In genomic region chr12:5237078-5237477, GRCm38 (mm10) we compare ENCODE assay signal across 8 mouse cellular contexts.
A peak's percentile ranks its signal among the peaks of the same experiment; 100 is the strongest.
DNase-seq lines count a peak whose midpoint lies in the region; ATAC-seq and TF ChIP-seq lines count a peak whose summit lies in the region.

No protein-coding gene starts in this region.

- ATAC-seq in midbrain, embryonic 14.5 days (ENCODE audit: low FRiP score, low TSS enrichment), result 0 out of 2 replicates have a peak, but pooled peaks have one; percentile 51
- no peak for ATAC-seq in midbrain, embryonic 16.5 days
- ATAC-seq in forebrain, embryonic 14.5 days, result peak; percentile 57
- peak; percentile 62 for ATAC-seq in hindbrain, embryonic 12.5 days (ENCODE audit: low FRiP score)

- no peaks in the 10 kb centered on the region for H3K36me3 ChIP-seq in midbrain, embryonic 14.5 days (ENCODE audit: control insufficient read depth, insufficient read depth, low read length)
- no peaks in the 10 kb centered on the region for H3K36me3 ChIP-seq in midbrain, embryonic 16.5 days (ENCODE audit: control insufficient read depth, insufficient read depth, low read length)
- no peaks in the 10 kb centered on the region for H3K36me3 ChIP-seq in forebrain, embryonic 14.5 days (ENCODE audit: control insufficient read depth, insufficient read depth, low read length)
- no peaks in the 10 kb centered on the region for H3K36me3 ChIP-seq in hindbrain, embryonic 12.5 days
- H3K36me3 ChIP-seq in thymus, adult 2 months (ENCODE audit: control insufficient read depth, insufficient read depth, low read length), result no peaks in the 10 kb centered on the region

- no peak for TF ChIP-seq POLR2A in thymus, adult 2 months (IDR thresholded peaks at IDR 0.05; ENCODE audit: control insufficient read depth, extremely low read depth, insufficient read depth, low read length, poor library complexity)

- H3K9me3 ChIP-seq in midbrain, embryonic 14.5 days (ENCODE audit: control insufficient read depth, low read length), result no peaks in the 10 kb centered on the region
- no peaks in the 10 kb centered on the region for H3K9me3 ChIP-seq in midbrain, embryonic 16.5 days (replicated peaks; ENCODE audit: control insufficient read depth, low read length, poor library complexity, severe bottlenecking)
- no peaks in the 10 kb centered on the region for H3K9me3 ChIP-seq in forebrain, embryonic 14.5 days (replicated peaks; ENCODE audit: control insufficient read depth, low read length)
- no peaks in the 10 kb centered on the region for H3K9me3 ChIP-seq in hindbrain, embryonic 12.5 days (replicated peaks)

- no peaks in the 10 kb centered on the region for H3K27me3 ChIP-seq in midbrain, embryonic 14.5 days (ENCODE audit: control insufficient read depth, insufficient read depth, low read length)
- no peaks in the 10 kb centered on the region for H3K27me3 ChIP-seq in midbrain, embryonic 16.5 days (ENCODE audit: control insufficient read depth, insufficient read depth, low read depth, low read length)
- H3K27me3 ChIP-seq in forebrain, embryonic 14.5 days (replicated peaks; ENCODE audit: control insufficient read depth, insufficient read depth, low read length), result no peaks in the 10 kb centered on the region
- H3K27me3 ChIP-seq in hindbrain, embryonic 12.5 days, result no peaks in the 10 kb centered on the region
- H3K27me3 ChIP-seq in thymus, adult 2 months (ENCODE audit: control insufficient read depth, insufficient read depth, low read length), result no peaks in the 10 kb centered on the region

- H3K4me3 ChIP-seq in midbrain, embryonic 14.5 days (replicated peaks; ENCODE audit: low read depth, low read length), result no peak overlapping the region
- no peak overlapping the region for H3K4me3 ChIP-seq in midbrain, embryonic 16.5 days (ENCODE audit: low read depth, low read length)
- H3K4me3 ChIP-seq in forebrain, embryonic 14.5 days (ENCODE audit: low read depth, low read length), result no peak overlapping the region
- no peak overlapping the region for H3K4me3 ChIP-seq in hindbrain, embryonic 12.5 days
- H3K4me3 ChIP-seq in thymus, adult 2 months (ENCODE audit: control insufficient read depth, insufficient read depth, low read length), result no peak overlapping the region

- peak; percentile 62 for DNase-seq in midbrain, embryonic 14.5 days
- peak; percentile 76 for DNase-seq in forebrain, embryonic 14.5 days (ENCODE audit: low spot score)
- peak; percentile 74 to 77 for DNase-seq in lung, adult 18-20 months
- DNase-seq in thymus, postnatal 25 days, result no peak
- DNase-seq in thymus, adult 2 months, result no peak
- DNase-seq in cerebellum, adult 9-10 months, result no peak

- H3K27ac ChIP-seq in midbrain, embryonic 14.5 days (replicated peaks; ENCODE audit: low read depth, low read length), result no peak overlapping the region
- no peak overlapping the region for H3K27ac ChIP-seq in midbrain, embryonic 16.5 days (ENCODE audit: low read length)
- no peak overlapping the region for H3K27ac ChIP-seq in forebrain, embryonic 14.5 days (ENCODE audit: low read depth, low read length)
- H3K27ac ChIP-seq in hindbrain, embryonic 12.5 days, result no peak overlapping the region
- H3K27ac ChIP-seq in thymus, adult 2 months (ENCODE audit: control insufficient read depth, insufficient read depth, low read length), result no peak overlapping the region

- H3K9ac ChIP-seq in midbrain, embryonic 14.5 days (replicated peaks; ENCODE audit: low read length), result no peak overlapping the region
- H3K9ac ChIP-seq in midbrain, embryonic 16.5 days (ENCODE audit: low read depth, low read length), result no peak overlapping the region
- H3K9ac ChIP-seq in forebrain, embryonic 14.5 days (ENCODE audit: low read length), result no peak overlapping the region
- no peak overlapping the region for H3K9ac ChIP-seq in hindbrain, embryonic 12.5 days

- 62% methylated on average over 5 of the region's 5 CpGs for WGBS in midbrain, embryonic 14.5 days
- 55% methylated on average over 5 of the region's 5 CpGs for WGBS in midbrain, embryonic 16.5 days
- 52% methylated on average over 5 of the region's 5 CpGs for WGBS in forebrain, embryonic 14.5 days
- WGBS in hindbrain, embryonic 12.5 days, result 69% methylated on average over 5 of the region's 5 CpGs
- WGBS in thymus, adult 2 months, result 63% methylated on average over 5 of the region's 5 CpGs

- no peak overlapping the region for H3K4me2 ChIP-seq in midbrain, embryonic 14.5 days (ENCODE audit: low read length)
- H3K4me2 ChIP-seq in midbrain, embryonic 16.5 days (ENCODE audit: low read length), result no peak overlapping the region
- H3K4me2 ChIP-seq in forebrain, embryonic 14.5 days (ENCODE audit: low read length), result no peak overlapping the region
- no peak overlapping the region for H3K4me2 ChIP-seq in hindbrain, embryonic 12.5 days (replicated peaks)

- TF ChIP-seq CTCF in thymus, adult 2 months (IDR thresholded peaks at IDR 0.05; ENCODE audit: borderline replicate concordance, control insufficient read depth, extremely low read depth, insufficient read depth, low read length, poor library complexity), result no peak

- peaks cover 14% of the 10 kb centered on the region; the same call in 1 of the 2 replicates for H3K4me1 ChIP-seq in midbrain, embryonic 14.5 days (ENCODE audit: control insufficient read depth, insufficient read depth, low read length)
- H3K4me1 ChIP-seq in midbrain, embryonic 16.5 days (ENCODE audit: control insufficient read depth, insufficient read depth, low read length), result peaks cover 9% of the 10 kb centered on the region; the same call in 1 of the 2 replicates
- H3K4me1 ChIP-seq in forebrain, embryonic 14.5 days (ENCODE audit: control insufficient read depth, insufficient read depth, low read length), result peaks cover 40% of the 10 kb centered on the region
- H3K4me1 ChIP-seq in hindbrain, embryonic 12.5 days, result peaks cover 19% of the 10 kb centered on the region
- H3K4me1 ChIP-seq in thymus, adult 2 months (replicated peaks; ENCODE audit: control insufficient read depth, insufficient read depth, low read length), result no peaks in the 10 kb centered on the region

Comparison
In these comparisons a context has a peak if more than half of its experiments do, and no peak if none do; other contexts are left out.
1. DNase-seq: peak in midbrain, embryonic 14.5 days (single experiment), forebrain, embryonic 14.5 days (single experiment) and lung, adult 18-20 months (2 of 2); none in thymus, postnatal 25 days (single experiment), thymus, adult 2 months (single experiment) and cerebellum, adult 9-10 months (single experiment).